Mouse (Mus musculus) heart, adult 2 months (tissue): Measurements from ENCODE around the gene Mras. TPM values are rescaled to one million over a fixed set of nuclear protein-coding genes. Genes with fewer than 3 reads are reported as not detected.

ENCODE experiments used
- DNase-seq, 2 experiments: peaks; one replicate each; pipeline ENCODE4 v3.0.0; 2021
- H3K27ac ChIP-seq: fragments of 200-600 bp; 2 replicates; pipeline ENCODE4 v1.8.1; 2022
- H3K27me3 ChIP-seq: fragments of 200-500 bp; 2 replicates; pipeline ENCODE4 v1.6.1; 2012; ENCODE audit warnings: mild to moderate bottlenecking, low read length, inconsistent platforms, mixed read lengths; ENCODE audit not compliant: control insufficient read depth, insufficient read depth
- H3K36me3 ChIP-seq: fragments of 200-500 bp; 2 replicates; pipeline ENCODE4 v1.6.1; 2012; ENCODE audit warnings: low read length, inconsistent platforms; ENCODE audit not compliant: control insufficient read depth, insufficient read depth
- H3K4me1 ChIP-seq: fragments of 200-500 bp; 2 replicates; pipeline ENCODE4 v1.6.1; 2011; ENCODE audit warnings: low read length; ENCODE audit not compliant: control insufficient read depth, insufficient read depth
- H3K4me3 ChIP-seq: fragments of 200-600 bp; 2 replicates; pipeline ENCODE4 v1.8.1; 2022
- H3K79me2 ChIP-seq: fragments of 200-500 bp; replicated peaks from 2 replicates; pipeline ENCODE4 v1.6.1; 2012; ENCODE audit warnings: mild to moderate bottlenecking, inconsistent platforms, low read length, moderate library complexity, mixed read lengths; ENCODE audit not compliant: control insufficient read depth, insufficient read depth
- H3K9ac ChIP-seq: fragments of 200-500 bp; 2 replicates; pipeline ENCODE4 v1.6.1; 2012; ENCODE audit warnings: low read depth, mild to moderate bottlenecking, control low read depth, inconsistent platforms, low read length, mixed read lengths
- CTCF ChIP-seq: fragments of 200-600 bp; IDR thresholded peaks from 2 replicates; pipeline ENCODE4 v1.8.1; 2022; ENCODE audit warnings: antibody characterized with exemption, mild to moderate bottlenecking, moderate library complexity
- EP300 ChIP-seq: fragments of 200-500 bp; IDR thresholded peaks from 2 replicates; pipeline ENCODE4 v1.6.1; 2011; ENCODE audit warnings: low read depth, low read length, control low read depth; ENCODE audit not compliant: insufficient read depth
- POLR2A ChIP-seq: fragments of 200-500 bp; IDR thresholded peaks from 2 replicates; pipeline ENCODE4 v1.6.1; 2011; ENCODE audit warnings: mild to moderate bottlenecking, low read depth, low read length, control low read depth; ENCODE audit not compliant: insufficient read depth
- WGBS: fragments of 180-500 bp; shearing (Covaris S2); methylation state at CpG from one replicate; pipeline ENCODE4 v1.1.7; 2018; 5-methylcytosine and 5-hydroxymethylcytosine counted together
- intact Hi-C: fragments of 180-260 bp; cut with DNase I; formaldehyde crosslinking; loops from one replicate; pipeline ENCODE4 v1.15.1; 2025
- polyA plus RNA-seq: library from polyadenylated mRNA; depleted of rRNA; stranded (reverse); fragments of >200 nt; gene quantifications from 2 replicates; pipeline ENCODE4 v1.2.3, GENCODE M21; 2012
- total RNA-seq, 2 experiments: library from RNA; stranded (reverse); gene quantifications; 2 replicates each; pipeline ENCODE4 v1.2.3; 2021

Gene Mras
- total and polyA plus RNA-seq, 3 experiments = 4.7 to 6.6 (median 5.1) TPM

- H3K27ac ChIP-seq = no peak overlapping the region
- TF ChIP-seq POLR2A = no peak
- TF ChIP-seq CTCF = peak; percentile 77
- H3K36me3 ChIP-seq = no peaks in the 10 kb centered on the region
- H3K79me2 ChIP-seq = no peaks in the 10 kb centered on the region
- no peaks in the 10 kb centered on the region for H3K4me1 ChIP-seq
- DNase-seq = peak; percentile 23 to 43
- WGBS = 38% methylated on average over 12 of the region's 12 CpGs
- no peak overlapping the region for H3K4me3 ChIP-seq
- no peaks in the 10 kb centered on the region; the same call in 1 of the 2 replicates for H3K27me3 ChIP-seq
- intact Hi-C loops = loop anchor here (10.0 kb wide), 1 partner anchor 206 kb away; no protein-coding TSS in a partner anchor
- no peak overlapping the region for H3K9ac ChIP-seq
Measured at GRCm38 (mm10) chr9:99458529-99459208, 21.5 kb upstream of the Mras start.

GRCm38 (mm10) chr9:99454211-99454610 is 17.0 kb upstream of the Mras start:
- no peak overlapping the region for H3K9ac ChIP-seq
- WGBS = 70% methylated on average over 4 of the region's 4 CpGs
- intact Hi-C loops = loop anchor here (10.0 kb wide), 1 partner anchor 211 kb away; no protein-coding TSS in a partner anchor

GRCm38 (mm10) chr9:99451161-99451560 is 14.0 kb upstream of the Mras start, which contains the start of gene Nme9:
TSS of gene Nme9 (plus strand) at chr9:99451475.
- no peak within 1 kb of the TSS for H3K4me3 ChIP-seq
- no peak within 1 kb of the TSS for H3K9ac ChIP-seq
- H3K27ac ChIP-seq = no peak within 1 kb of the TSS
- intact Hi-C loops = loop anchor here (2.0 to 10.0 kb wide), 3 partner anchors 74 to 388 kb away; no protein-coding TSS in a partner anchor
- no peaks in the 10 kb centered on the region for H3K36me3 ChIP-seq
- DNase-seq = no peak
- WGBS = 8% methylated on average over 14 of the region's 14 CpGs
- no peaks in the 10 kb centered on the region; the same call in 1 of the 2 replicates for H3K27me3 ChIP-seq
- H3K4me1 ChIP-seq = no peaks in the 10 kb centered on the region
- H3K79me2 ChIP-seq = no peaks in the 10 kb centered on the region
- TF ChIP-seq POLR2A (no peak), CTCF (no peak), EP300 (no peak)

More at GRCm38 (mm10) chr9:99454211-99454610, 17.0 kb upstream of the Mras start:
- DNase-seq = no peak
- no peak overlapping the region for H3K4me3 ChIP-seq
- H3K79me2 ChIP-seq = no peaks in the 10 kb centered on the region
- TF ChIP-seq POLR2A (no peak), EP300 (no peak), CTCF (no peak)
- H3K27ac ChIP-seq = no peak overlapping the region
- no peaks in the 10 kb centered on the region for H3K36me3 ChIP-seq
- no peaks in the 10 kb centered on the region; the same call in 1 of the 2 replicates for H3K27me3 ChIP-seq
- H3K4me1 ChIP-seq = no peaks in the 10 kb centered on the region

GRCm38 (mm10) chr9:99449886-99450647 is 12.9 kb upstream of the Mras start:
- H3K36me3 ChIP-seq = no peaks in the 10 kb centered on the region
- 35% methylated on average over 9 of the region's 9 CpGs for WGBS
- TF ChIP-seq CTCF = peak; percentile 56
- TF ChIP-seq EP300 = no peak

GRCm38 (mm10) chr9:99447323-99447722 is 10.1 kb upstream of the Mras start:
- no peaks in the 10 kb centered on the region; the same call in 1 of the 2 replicates for H3K27me3 ChIP-seq
- TF ChIP-seq POLR2A = no peak
- TF ChIP-seq CTCF = no peak
- TF ChIP-seq EP300 = no peak
- no peak overlapping the region for H3K4me3 ChIP-seq
- no peak overlapping the region for H3K9ac ChIP-seq
- no peaks in the 10 kb centered on the region for H3K4me1 ChIP-seq
- 51% methylated on average over 3 of the region's 3 CpGs for WGBS
- intact Hi-C loops = no loop called here
- no peaks in the 10 kb centered on the region for H3K79me2 ChIP-seq
- H3K27ac ChIP-seq = no peak overlapping the region
- no peaks in the 10 kb centered on the region for H3K36me3 ChIP-seq
- no peak for DNase-seq

More at GRCm38 (mm10) chr9:99449886-99450647, 12.9 kb upstream of the Mras start:
- intact Hi-C loops = loop anchor here (2.0 to 10.0 kb wide), 3 partner anchors 73 to 387 kb away; no protein-coding TSS in a partner anchor
- no peaks in the 10 kb centered on the region for H3K79me2 ChIP-seq
- H3K27me3 ChIP-seq = no peaks in the 10 kb centered on the region; the same call in 1 of the 2 replicates
- H3K9ac ChIP-seq = no peak overlapping the region
- H3K4me3 ChIP-seq = no peak overlapping the region
- no peaks in the 10 kb centered on the region for H3K4me1 ChIP-seq
- H3K27ac ChIP-seq = no peak overlapping the region
- no peak for DNase-seq

GRCm38 (mm10) chr9:99446259-99446658 is 9.1 kb upstream of the Mras start:
- no peaks in the 10 kb centered on the region for H3K36me3 ChIP-seq
- H3K9ac ChIP-seq = no peak overlapping the region
- intact Hi-C loops = no loop called here
- no peaks in the 10 kb centered on the region for H3K4me1 ChIP-seq
- no peak overlapping the region for H3K27ac ChIP-seq
- TF ChIP-seq POLR2A (no peak), EP300 (no peak)
- H3K27me3 ChIP-seq = no peaks in the 10 kb centered on the region; the same call in 1 of the 2 replicates
- H3K4me3 ChIP-seq = no peak overlapping the region
- no peak for DNase-seq
- no peaks in the 10 kb centered on the region for H3K79me2 ChIP-seq
